Mouse (Mus musculus) liver, embryonic 14.5 days (tissue): Measurements from ENCODE around the gene Tmprss6. TPM values are rescaled to one million over a fixed set of nuclear protein-coding genes. Genes with fewer than 3 reads are reported as not detected.

ENCODE experiments used
- ATAC-seq: fragments of 200-750 bp; cut with Nextera tagmentation; 2 replicates; pipeline ENCODE4 v1.8.0; 2017; ENCODE audit warnings: moderate number of reproducible peaks, mild to moderate bottlenecking, moderate library complexity; ENCODE audit not compliant: insufficient read depth
- DNase-seq, 3 experiments: peaks; one replicate each; pipeline ENCODE4 v3.0.0-alpha.2; 2012 to 2013; ENCODE audit warnings: low read depth in 3 of 3, low spot score in 3 of 3
- H3K27ac ChIP-seq: fragments of 300-500 bp; sonication (generic); 2 replicates; pipeline ENCODE4 v1.5.1; 2014; ENCODE audit warnings: moderate library complexity, mild to moderate bottlenecking, control low read depth, inconsistent platforms
- H3K27me3 ChIP-seq: fragments of 300-500 bp; sonication (generic); 2 replicates; pipeline ENCODE4 v1.6.1; 2014; ENCODE audit warnings: mild to moderate bottlenecking, low read length, moderate library complexity; ENCODE audit not compliant: control insufficient read depth, insufficient read depth
- H3K36me3 ChIP-seq: fragments of 300-500 bp; sonication (generic); replicated peaks from 2 replicates; pipeline ENCODE4 v1.6.1; 2014; ENCODE audit warnings: low read depth; ENCODE audit not compliant: control insufficient read depth, insufficient read depth
- H3K4me1 ChIP-seq, 2 experiments: fragments of 200-500 bp in 1 of 2; fragments of 300-500 bp in 1 of 2; sonication (generic) in 1 of 2; replicated peaks; 2 replicates each; pipeline ENCODE4 v1.6.1; 2012 to 2014; ENCODE audit warnings: antibody characterized with exemption in 1 of 2, inconsistent platforms in 1 of 2, low read length in 1 of 2; ENCODE audit not compliant: control insufficient read depth in 2 of 2, insufficient read depth in 2 of 2
- H3K4me2 ChIP-seq: fragments of 300-500 bp; sonication (generic); 2 replicates; pipeline ENCODE4 v1.6.1; 2014; ENCODE audit warnings: low read depth, mild to moderate bottlenecking, control low read depth, moderate library complexity
- H3K4me3 ChIP-seq, 2 experiments: fragments of 200-500 bp in 1 of 2; fragments of 300-500 bp in 1 of 2; sonication (generic) in 1 of 2; 2 replicates each; pipeline ENCODE4 v1.5.1; 2012 to 2014; ENCODE audit warnings: low read depth in 2 of 2, low read length in 2 of 2, mild to moderate bottlenecking in 2 of 2, control low read depth in 1 of 2, inconsistent platforms in 1 of 2, moderate library complexity in 1 of 2; ENCODE audit not compliant: insufficient read depth in 1 of 2
- H3K9ac ChIP-seq: fragments of 300-500 bp; sonication (generic); replicated peaks from 2 replicates; pipeline ENCODE4 v1.6.1; 2014; ENCODE audit warnings: mild to moderate bottlenecking, control low read depth, moderate library complexity
- H3K9me3 ChIP-seq: fragments of 300-500 bp; sonication (generic); 2 replicates; pipeline ENCODE4 v1.6.1; 2016; ENCODE audit warnings: low read length, mixed read lengths; ENCODE audit not compliant: control insufficient read depth
- CTCF ChIP-seq: IDR thresholded peaks from 2 replicates; pipeline ENCODE4 v1.5.1; 2016; ENCODE audit warnings: antibody characterized with exemption, low read depth, control low read depth
- EP300 ChIP-seq: IDR thresholded peaks from 2 replicates; pipeline ENCODE4 v1.6.1; 2016; ENCODE audit warnings: antibody characterized with exemption, low read depth
- WGBS: fragments of 180-500 bp; shearing (Covaris S2); extraction: QIAGEN DNeasy Blood & Tissue Kit; methylation state at CpG from one replicate; pipeline ENCODE4 v1.1.7; 2014; ENCODE audit not compliant: insufficient replicate concordance; 5-methylcytosine and 5-hydroxymethylcytosine counted together
- polyA plus RNA-seq, 2 experiments: library from polyadenylated mRNA; depleted of rRNA in 1 of 2; stranded (reverse) in 1 of 2; unstranded in 1 of 2; fragments of >200 nt; fragmentation: Nextera tagmentation in 1 of 2; extraction: Ambion mirVana in 1 of 2; gene quantifications; 2 replicates each; pipeline versions ENCODE4 v1.2.1 to v1.2.3; 2012 to 2014

Gene Tmprss6
- polyA plus RNA-seq, 2 experiments = 9.8 to 11.9 TPM

GRCm38 (mm10) chr15:78434896-78435520, 33.4 kb downstream of the Tmprss6 start:
- Histone ChIP-seq H3K4me3 (no peak overlapping the region), H3K9me3 (no peaks in the 10 kb centered on the region), H3K36me3 (no peaks in the 10 kb centered on the region), H3K4me2 (no peak overlapping the region), H3K27me3 (peaks cover 15% of the 10 kb centered on the region), H3K4me1 (peaks cover 0 to 3% of the 10 kb centered on the region in 2 experiments; a peak in 1 of 4 replicates), H3K27ac (no peak overlapping the region), H3K9ac (no peak overlapping the region)
- DNase-seq = no peak
- ATAC-seq = no peak
- WGBS = 30% methylated on average over 6 of the region's 6 CpGs
- TF ChIP-seq EP300 (no peak), CTCF (peak; percentile 70)

GRCm38 (mm10) chr15:78431541-78432121, 36.8 kb downstream of the Tmprss6 start:
- WGBS = 51% methylated on average over 7 of the region's 7 CpGs
- Histone ChIP-seq H3K36me3 (no peaks in the 10 kb centered on the region), H3K27me3 (peaks cover 21% of the 10 kb centered on the region), H3K4me2 (no peak overlapping the region), H3K4me3 (no peak overlapping the region), H3K27ac (no peak overlapping the region), H3K9ac (no peak overlapping the region), H3K4me1 (peaks cover 0 to 2% of the 10 kb centered on the region in 2 experiments; a peak in 1 of 4 replicates), H3K9me3 (no peaks in the 10 kb centered on the region)
- DNase-seq = no peak
- no peak for TF ChIP-seq CTCF
- 0 out of 2 replicates have a peak, but pooled peaks have one; percentile 42 for ATAC-seq

- H3K9ac ChIP-seq = no peak overlapping the region
- no peak overlapping the region for H3K4me2 ChIP-seq
- no peaks in the 10 kb centered on the region for H3K36me3 ChIP-seq
- TF ChIP-seq CTCF = no peak
- no peak overlapping the region for H3K4me3 ChIP-seq
- 68% methylated on average over 10 of the region's 10 CpGs for WGBS
- peaks cover 17% of the 10 kb centered on the region for H3K27me3 ChIP-seq
- ATAC-seq (no peak), DNase-seq (no peak)
- H3K27ac ChIP-seq = no peak overlapping the region
- H3K9me3 ChIP-seq = no peaks in the 10 kb centered on the region
- H3K4me1 ChIP-seq = peaks cover 0 to 2% of the 10 kb centered on the region in 2 experiments; a peak in 1 of 4 replicates
Observed at GRCm38 (mm10) chr15:78430874-78431273, 37.6 kb downstream of the Tmprss6 start.

GRCm38 (mm10) chr15:78429871-78430622, 38.4 kb downstream of the Tmprss6 start:
- H3K4me3 ChIP-seq = no peak overlapping the region
- DNase-seq (no peak), ATAC-seq (no peak)
- H3K27me3 ChIP-seq = peaks cover 17% of the 10 kb centered on the region
- H3K27ac ChIP-seq = no peak overlapping the region
- no peak overlapping the region for H3K4me2 ChIP-seq
- WGBS = 42% methylated on average over 13 of the region's 13 CpGs
- no peak overlapping the region for H3K9ac ChIP-seq
- no peaks in the 10 kb centered on the region for H3K36me3 ChIP-seq
- H3K4me1 ChIP-seq = peaks cover 0 to 2% of the 10 kb centered on the region in 2 experiments; a peak in 1 of 4 replicates
- H3K9me3 ChIP-seq = no peaks in the 10 kb centered on the region
- TF ChIP-seq CTCF (no peak), EP300 (no peak)

- peak overlapping the region; percentile 43 for H3K4me2 ChIP-seq
- H3K27me3 ChIP-seq = peaks cover 20% of the 10 kb centered on the region
- DNase-seq (no peak), ATAC-seq (no peak)
- H3K36me3 ChIP-seq = no peaks in the 10 kb centered on the region
- peak overlapping the region; percentile 34 to 41 for H3K4me3 ChIP-seq
- WGBS = 28% methylated on average over 3 of the region's 3 CpGs
- H3K9me3 ChIP-seq = no peaks in the 10 kb centered on the region
- peaks cover 0 to 9% of the 10 kb centered on the region in 2 experiments; a peak in 2 of 4 replicates for H3K4me1 ChIP-seq
- no peak for TF ChIP-seq CTCF
- no peak for TF ChIP-seq EP300
- H3K27ac ChIP-seq = no peak overlapping the region
- no peak overlapping the region for H3K9ac ChIP-seq
Observed at GRCm38 (mm10) chr15:78429139-78429459, 39.3 kb downstream of the Tmprss6 start.
